Mouse (Mus musculus): ENCODE results near the gene Adgrb2.
A peak's percentile ranks its signal among the peaks of the same experiment; 100 is the strongest.

Adgrb2 gene

GRCm38 (mm10) chr4:129984421-129985061 is at the start of gene Adgrb2:
TSS of gene Adgrb2 (plus strand) at chr4:129984870.
- no peak for DNase-seq (ENCODE audit: low read depth, low spot score)

- no peak for DNase-seq (ENCODE audit: low read depth, low spot score)
Observed at GRCm38 (mm10) chr4:129951359-129951821, 33.3 kb upstream of the Adgrb2 start.

DNA sequence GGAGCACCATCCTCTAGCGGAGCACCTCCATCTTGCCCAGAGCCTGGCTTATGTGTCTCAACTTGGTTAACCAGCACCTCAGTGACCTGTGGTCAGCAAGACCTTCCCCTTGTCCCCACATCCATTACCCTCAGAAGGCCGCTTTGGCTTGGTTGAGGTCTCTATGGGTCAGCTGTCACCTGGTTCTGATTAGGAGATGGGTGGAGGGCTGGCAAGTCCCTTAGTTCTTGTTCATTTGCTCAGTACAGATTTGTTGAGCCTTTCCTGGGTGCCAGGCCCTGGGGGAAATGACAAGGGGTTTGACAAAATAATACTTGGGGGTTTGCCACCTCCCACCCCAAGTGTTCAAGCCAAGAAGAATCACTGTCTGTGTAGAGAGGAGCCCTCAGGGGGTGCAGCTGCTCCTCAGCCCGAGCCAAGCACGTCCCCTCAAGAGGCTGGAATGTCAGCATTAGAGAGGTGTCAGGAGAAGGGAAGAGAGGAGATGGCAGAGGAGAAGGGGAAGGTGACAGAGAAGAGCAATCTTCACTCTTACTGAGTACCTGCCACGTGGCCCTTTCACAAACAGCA is 32.3 kb upstream of the Adgrb2 start:
- no peak for DNase-seq (ENCODE audit: low read depth, low spot score)

- DNase-seq (ENCODE audit: low read depth, low spot score) = no peak
Observed at GRCm38 (mm10) chr4:129954527-129954926, 30.1 kb upstream of the Adgrb2 start.

DNA sequence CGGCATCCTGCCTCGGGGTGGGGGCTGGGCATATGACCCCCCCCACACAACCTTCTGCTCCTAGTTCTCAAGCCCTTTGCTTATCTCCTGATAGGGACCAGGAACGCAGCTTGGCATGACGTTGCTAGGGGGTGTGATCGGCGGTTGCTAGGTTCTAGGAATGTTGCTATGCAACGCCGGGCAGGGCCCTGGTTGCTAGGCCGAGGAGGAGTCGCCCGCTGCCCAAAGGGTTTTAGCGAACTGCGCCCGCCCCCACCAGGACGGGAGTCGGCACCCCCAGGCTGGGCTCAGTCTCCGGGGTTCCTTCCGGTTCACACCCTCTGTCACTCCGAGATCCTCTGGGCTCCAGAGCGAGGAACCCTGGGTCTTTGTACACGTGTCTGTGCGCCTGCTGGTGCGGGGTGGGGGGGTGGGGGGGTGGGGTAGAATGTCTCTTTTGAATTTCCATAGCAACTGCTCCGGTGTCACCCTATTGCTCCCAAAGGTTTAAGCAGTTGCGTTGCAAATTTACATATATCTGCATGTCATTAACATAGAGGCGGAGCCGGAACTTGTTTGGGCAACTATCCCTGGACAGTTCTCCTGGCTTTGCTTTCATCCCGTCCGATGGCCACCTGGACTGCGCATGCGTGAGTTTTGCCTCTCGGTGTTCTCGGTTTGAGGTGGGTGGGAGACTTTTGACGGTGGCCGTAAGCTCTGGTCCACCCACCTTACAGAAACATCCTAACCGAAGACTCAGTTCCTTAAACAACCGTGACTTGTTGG is 24.3 kb upstream of the Adgrb2 start:
- DNase-seq (ENCODE audit: low read depth, low spot score) = no peak

- no peak for DNase-seq (ENCODE audit: low read depth, low spot score)
Observed at GRCm38 (mm10) chr4:129965294-129965693, 19.4 kb upstream of the Adgrb2 start.

- no peak for DNase-seq (ENCODE audit: low read depth, low spot score)
Observed at GRCm38 (mm10) chr4:129966201-129966600, 18.5 kb upstream of the Adgrb2 start.

DNA sequence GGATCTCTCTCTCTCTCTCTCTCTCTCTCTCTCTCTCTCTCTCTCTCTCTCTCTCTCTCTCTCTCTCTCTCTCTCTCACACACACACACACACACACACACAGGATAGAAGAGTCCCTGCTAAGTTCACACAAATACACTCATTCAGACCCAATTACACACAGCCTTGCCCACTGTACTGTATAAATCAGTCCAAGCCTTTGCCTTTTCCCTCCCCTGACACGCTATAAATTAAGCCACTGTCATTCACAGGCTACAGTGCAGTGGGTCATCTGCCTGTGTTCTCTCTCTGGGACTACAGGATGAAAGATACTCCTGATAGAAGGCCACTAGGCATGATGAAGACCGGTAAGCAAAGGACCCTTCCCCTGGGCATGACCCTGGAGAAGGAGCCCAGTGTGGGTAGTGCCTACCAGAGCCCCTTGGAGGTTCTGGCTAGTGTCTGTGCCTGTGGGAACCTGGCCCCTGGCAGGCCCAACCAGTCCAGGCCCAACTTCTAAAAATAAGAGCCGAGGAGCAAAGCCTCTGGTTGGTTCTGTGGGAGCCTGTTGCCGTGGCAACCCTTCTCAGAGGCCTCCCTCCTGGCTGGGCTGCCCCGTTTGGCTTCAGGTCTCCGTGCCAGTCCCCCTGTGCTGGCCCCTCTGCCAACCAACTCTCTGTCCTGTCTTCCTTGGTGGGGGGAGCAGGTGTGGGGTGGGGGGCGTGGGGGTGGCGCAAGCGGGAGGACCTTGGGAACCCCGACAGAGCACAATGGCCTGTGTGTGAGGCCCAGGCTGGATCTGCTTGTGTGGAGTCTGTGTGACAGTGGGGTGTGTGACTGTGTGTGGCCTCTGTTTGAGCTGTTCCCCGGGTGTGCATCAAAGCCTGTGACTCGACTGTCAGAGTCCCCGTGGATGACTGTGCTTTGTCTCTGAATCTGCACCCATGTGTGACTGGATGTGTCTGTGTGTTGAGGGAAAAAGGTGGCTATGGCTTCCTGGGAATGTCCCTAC is 17.4 kb upstream of the Adgrb2 start:
- no peak for DNase-seq (ENCODE audit: low read depth, low spot score)

- DNase-seq (ENCODE audit: low read depth, low spot score) = no peak
Observed at GRCm38 (mm10) chr4:129970168-129970567, 14.5 kb upstream of the Adgrb2 start.

DNA sequence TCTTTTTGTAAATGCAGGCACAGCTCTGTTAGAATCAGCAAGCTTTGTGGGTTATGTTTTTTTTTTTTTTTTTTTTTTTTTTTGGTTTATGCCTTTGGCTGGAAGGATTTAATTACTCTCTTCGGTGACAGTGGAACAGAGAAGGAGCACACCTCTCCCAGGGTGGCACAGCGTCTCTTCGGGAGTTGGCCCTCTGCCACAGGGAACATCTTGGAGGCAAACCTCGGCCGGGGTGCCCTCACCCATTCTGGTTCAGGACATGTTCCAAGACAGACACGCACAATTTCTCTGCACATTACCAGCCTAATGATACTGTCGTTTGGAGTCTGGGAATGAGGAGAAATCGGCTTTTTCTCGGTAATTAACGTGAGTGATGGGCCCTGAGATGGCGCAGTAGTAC is 13.8 kb upstream of the Adgrb2 start:
- DNase-seq (ENCODE audit: low read depth, low spot score) = no peak

GRCm38 (mm10) chr4:129971989-129972388 is 12.7 kb upstream of the Adgrb2 start:
- DNase-seq (ENCODE audit: low read depth, low spot score) = no peak

GRCm38 (mm10) chr4:129974285-129974684 is 10.4 kb upstream of the Adgrb2 start:
- DNase-seq (ENCODE audit: low read depth, low spot score) = no peak

GRCm38 (mm10) chr4:129977256-129977655 is 7.4 kb upstream of the Adgrb2 start:
- DNase-seq (ENCODE audit: low read depth, low spot score) = no peak

DNA sequence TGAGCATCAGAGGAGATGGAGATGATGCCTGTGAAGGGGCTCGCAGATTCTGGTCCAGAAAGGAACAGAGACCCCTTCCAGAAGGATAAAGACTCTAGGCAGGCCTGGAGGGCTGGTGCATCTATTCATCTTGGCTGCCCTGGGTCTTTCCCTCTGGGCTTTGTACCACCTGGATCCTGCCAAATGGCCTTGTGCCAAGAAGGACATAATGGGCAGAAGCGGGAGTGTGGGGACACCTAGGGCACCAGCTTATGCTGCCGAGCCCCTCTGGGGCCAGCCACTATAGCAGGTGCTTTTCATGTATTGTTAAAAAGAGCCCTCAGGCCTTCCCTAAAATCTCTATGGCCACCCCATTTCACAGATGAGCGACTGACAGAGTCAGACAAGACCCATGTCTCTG is 6.4 kb upstream of the Adgrb2 start:
- DNase-seq (ENCODE audit: low read depth, low spot score) = no peak

GRCm38 (mm10) chr4:129978930-129979329 is 5.7 kb upstream of the Adgrb2 start:
- no peak for DNase-seq (ENCODE audit: low read depth, low spot score)

GRCm38 (mm10) chr4:129981657-129982056 is 3.0 kb upstream of the Adgrb2 start:
- no peak for DNase-seq (ENCODE audit: low read depth, low spot score)

DNA sequence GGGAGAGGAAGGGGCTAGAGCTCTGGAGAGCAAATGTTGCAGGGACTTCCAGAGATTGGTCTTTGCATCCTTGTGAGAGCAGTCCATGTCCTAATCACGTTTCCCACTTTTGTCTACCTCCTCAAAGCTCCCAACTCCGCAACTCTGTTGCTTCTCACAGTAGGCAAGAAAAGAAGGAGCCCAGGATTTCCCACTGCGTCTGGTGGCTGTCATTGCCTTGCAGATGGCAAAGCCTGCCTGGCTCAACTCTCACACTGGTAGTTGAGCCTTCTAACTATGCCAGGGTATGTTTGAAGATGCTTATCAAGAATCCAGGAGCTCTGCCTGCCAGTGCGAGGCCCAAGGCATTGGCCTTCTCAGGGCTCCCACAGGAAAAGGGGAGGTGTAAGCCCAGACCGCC is 1.6 kb upstream of the Adgrb2 start:
- DNase-seq (ENCODE audit: low read depth, low spot score) = no peak

- peak; percentile 64 for DNase-seq (ENCODE audit: low read depth, low spot score)
Observed at GRCm38 (mm10) chr4:129983764-129984420, 778 bp upstream of the Adgrb2 start.

GRCm38 (mm10) chr4:129985161-129985670 is 546 bp downstream of the Adgrb2 start:
- no peak for DNase-seq (ENCODE audit: low read depth, low spot score)

GRCm38 (mm10) chr4:129985671-129986441 is 1.2 kb downstream of the Adgrb2 start:
- peak; percentile 73 for DNase-seq (ENCODE audit: low read depth, low spot score)

All from retina, postnatal 7 days (tissue).